30 mouse cellular contexts compared by ENCODE assay signal in the genomic region with DNA sequence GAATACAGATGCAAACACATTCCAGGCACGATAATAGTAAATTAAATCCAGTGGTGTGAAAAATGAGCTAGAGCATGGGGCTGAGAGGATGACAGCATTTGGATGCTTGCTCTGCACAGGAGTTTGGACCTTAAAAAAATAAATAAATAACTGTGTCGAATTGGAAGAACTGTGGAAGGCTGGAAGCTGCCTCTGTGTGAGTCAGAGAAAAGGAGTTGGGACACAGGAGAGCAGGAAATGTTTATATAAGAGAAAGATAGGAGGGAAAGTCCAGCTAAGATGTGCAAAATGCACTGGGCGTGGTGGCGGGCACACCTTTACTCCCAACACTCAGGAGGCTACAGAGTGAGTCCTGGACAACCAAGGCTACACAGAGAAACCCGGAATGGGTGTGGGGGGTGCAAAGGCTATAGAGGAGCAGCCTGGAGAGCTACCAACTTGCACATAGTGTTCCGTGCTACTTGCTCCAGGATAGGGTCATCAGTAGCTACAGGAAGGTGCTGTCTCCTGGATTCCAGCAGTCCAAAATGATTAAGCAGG. TPM values are rescaled to one million over a fixed set of nuclear protein-coding genes. Genes with fewer than 3 reads are reported as not detected.
DNase-seq lines count a peak whose midpoint lies in the region; ATAC-seq and TF ChIP-seq lines count a peak whose summit lies in the region.
"Had no signal": no experiment of that assay in that cellular context is flagged by ENCODE, and none has a peak within 500 bp of the region (broad histone marks: within the 10 kb centered on the region; RNA-seq: fewer than 3 reads in every experiment).

No protein-coding gene starts in this region.

- H3K4me1 ChIP-seq in lung, postnatal 0 days (ENCODE audit: insufficient read depth, low read depth, low read length) = no peaks in the 10 kb centered on the region
- H3K4me1 ChIP-seq: forebrain, embryonic 10.5 days; hindbrain, embryonic 13.5 days; megakaryocyte, embryonic 14.5 days; midbrain, embryonic 13.5 days had no signal

- WGBS in lung, postnatal 0 days = 66% methylated on average over 6 of the region's 6 CpGs

- no peaks in the 10 kb centered on the region for H3K36me3 ChIP-seq in lung, postnatal 0 days (ENCODE audit: insufficient read depth, low read length)
- H3K36me3 ChIP-seq: forebrain, embryonic 10.5 days; G1E; hindbrain, embryonic 13.5 days; midbrain, embryonic 13.5 days had no signal

- H3K9me3 ChIP-seq in lung, postnatal 0 days (ENCODE audit: low read length) = no peaks in the 10 kb centered on the region
- H3K9me3 ChIP-seq: G1E; hindbrain, embryonic 13.5 days; midbrain, embryonic 13.5 days had no signal

- intact Hi-C loops in left cerebral cortex, postnatal 25 days (cut with DNase I) = no loop called here

- no peaks in the 10 kb centered on the region for H3K27me3 ChIP-seq in lung, postnatal 0 days (replicated peaks; ENCODE audit: insufficient read depth, low read length)
- H3K27me3 ChIP-seq: CH12.LX; hindbrain, embryonic 13.5 days; megakaryocyte, embryonic 14.5 days; midbrain, embryonic 13.5 days had no signal

- no peak overlapping the region for H3K27ac ChIP-seq in lung, postnatal 0 days (ENCODE audit: low read length)
- H3K27ac ChIP-seq: forebrain, embryonic 10.5 days; hindbrain, embryonic 13.5 days; midbrain, embryonic 13.5 days had no signal

- H3K4me2 ChIP-seq in lung, postnatal 0 days (replicated peaks; ENCODE audit: low read depth, low read length) = no peak overlapping the region
- H3K4me2 ChIP-seq: hindbrain, embryonic 13.5 days; midbrain, embryonic 13.5 days had no signal

- peak; percentile 33 for DNase-seq in kidney, adult 18-20 months
- no peak for DNase-seq in kidney, postnatal 4 days
- peak; percentile 20 for DNase-seq in lung, postnatal 0 days (ENCODE audit: low spot score)
- no peak for DNase-seq in lung, postnatal 10 days
- DNase-seq in kidney, postnatal 10 days = peak; percentile 11
- DNase-seq in gastrocnemius, postnatal 10 days = no peak
- DNase-seq in gastrocnemius, adult 8-10 months (ENCODE audit: low spot score in 2 of 2) = no peak
- DNase-seq in left cerebral cortex, postnatal 25 days (ENCODE audit: low spot score in 2 of 2) = no peak
- DNase-seq: adrenal gland, adult 2 months; cerebellum, adult 11 months; cerebellum, postnatal 14 days; gastrocnemius, postnatal 25 days; lung, adult 2 months; lung, postnatal 36 days; right cerebral cortex, postnatal 14 days; spleen, adult 18-20 months had no signal

- no peak overlapping the region for H3K9ac ChIP-seq in lung, postnatal 0 days (replicated peaks; ENCODE audit: low read depth)
- H3K9ac ChIP-seq: hindbrain, embryonic 13.5 days; midbrain, embryonic 13.5 days had no signal

- no peak overlapping the region for H3K4me3 ChIP-seq in lung, postnatal 0 days (ENCODE audit: low read depth, low read length)
- H3K4me3 ChIP-seq: forebrain, embryonic 10.5 days; hindbrain, embryonic 13.5 days; megakaryocyte, embryonic 14.5 days; midbrain, embryonic 13.5 days had no signal

- no peak for TF ChIP-seq CTCF in lung, postnatal 0 days (IDR thresholded peaks at IDR 0.05)

- no peak for TF ChIP-seq EP300 in lung, postnatal 0 days (IDR thresholded peaks at IDR 0.05)

- ATAC-seq in lung, postnatal 0 days = no peak
- ATAC-seq: forebrain, embryonic 16.5 days; midbrain, embryonic 13.5 days had no signal

RNA-seq across cellular contexts. Expression of a gene that starts 32.4 kb away (rescaled TPM):
- not detected in 2 replicates for polyA plus RNA-seq in lung, postnatal 0 days (2015; fragmentation: Nextera tagmentation; extraction: Ambion mirVana)
- total RNA-seq in gastrocnemius, postnatal 10 days (2021) = not detected
- under 1 TPM in 2 of 4 experiments, not detected in 2; 0.35 to 0.80 TPM for total RNA-seq in gastrocnemius, adult 8-10 months (2022)
- not detected for total RNA-seq in left cerebral cortex, postnatal 25 days (2021)
- total RNA-seq: CH12.LX; G1E; gastrocnemius, postnatal 25 days; heart, postnatal 25 days; left cerebral cortex, postnatal 14 days; monocyte, adult 5-6 weeks; neutrophil, adult 5-6 weeks had no signal
- polyA plus RNA-seq: embryonic facial prominence, embryonic 11.5 days; forebrain, embryonic 10.5 days; forebrain, embryonic 16.5 days; G1E; heart, embryonic 14.5 days; hindbrain, embryonic 13.5 days; lung, adult 2 months; midbrain, embryonic 13.5 days; thymus, postnatal 0 days had no signal

Comparison
In these comparisons a context has a peak if more than half of its experiments do, and no peak if none do; other contexts are left out.
1. DNase-seq: peak in kidney, adult 18-20 months (single experiment), lung, postnatal 0 days (single experiment) and kidney, postnatal 10 days (single experiment); none in kidney, postnatal 4 days (0 of 2), lung, postnatal 10 days (single experiment), gastrocnemius, postnatal 10 days (single experiment), gastrocnemius, adult 8-10 months (0 of 2) and left cerebral cortex, postnatal 25 days (0 of 2).